Comparison of ENCODE assay signal across 9 mouse cellular contexts in genomic region chr8:9769061-9769460, GRCm38 (mm10). TPM values are rescaled to one million over a fixed set of nuclear protein-coding genes. Genes with fewer than 3 reads are reported as not detected.
DNase-seq lines count a peak whose midpoint lies in the region; ATAC-seq and TF ChIP-seq lines count a peak whose summit lies in the region.
"Had no signal": no experiment of that assay in that cellular context is flagged by ENCODE, and none has a peak within 500 bp of the region (broad histone marks: within the 10 kb centered on the region; RNA-seq: fewer than 3 reads in every experiment).

No protein-coding gene starts in this region.

- peak; percentile 23 to 26 for DNase-seq in frontal cortex, postnatal 36 days (ENCODE audit: low spot score in 2 of 2)
- DNase-seq in frontal cortex, postnatal 14 days (ENCODE audit: low spot score in 2 of 2): no peak
- peak; percentile 69 for DNase-seq in NIH3T3 (ENCODE audit: low read depth)
- peak; percentile 91 to 93 for DNase-seq in kidney, postnatal 4 days
- DNase-seq in thymus, postnatal 0 days (ENCODE audit: low spot score): peak; percentile 38

- ATAC-seq in heart, embryonic 12.5 days (ENCODE audit: insufficient number of reproducible peaks, low FRiP score): peak; percentile 57; the same call in 1 of the 2 replicates
- ATAC-seq in midbrain, embryonic 12.5 days (ENCODE audit: low FRiP score, low read depth): no peak

- H3K9me3 ChIP-seq in heart, embryonic 12.5 days (replicated peaks): no peaks in the 10 kb centered on the region; the same call in 1 of the 2 replicates
- H3K9me3 ChIP-seq in midbrain, embryonic 12.5 days: no peaks in the 10 kb centered on the region

- no peak for TF ChIP-seq CTCF in cortical plate, adult 2 months (IDR thresholded peaks at IDR 0.05; ENCODE audit: extremely low read depth, insufficient read depth, low read length)

- H3K4me3 ChIP-seq in cortical plate, adult 2 months (ENCODE audit: insufficient read depth, low read length): peak overlapping the region; percentile 89
- no peak overlapping the region for H3K4me3 ChIP-seq in heart, embryonic 12.5 days
- H3K4me3 ChIP-seq in midbrain, embryonic 12.5 days: peak overlapping the region; percentile 72

- H3K36me3 ChIP-seq in heart, embryonic 12.5 days: no peaks in the 10 kb centered on the region
- no peaks in the 10 kb centered on the region for H3K36me3 ChIP-seq in midbrain, embryonic 12.5 days

- H3K4me2 ChIP-seq in heart, embryonic 12.5 days: no peak overlapping the region
- peak overlapping the region; percentile 87 for H3K4me2 ChIP-seq in midbrain, embryonic 12.5 days (replicated peaks)

- no peak for TF ChIP-seq POLR2A in cortical plate, adult 2 months (IDR thresholded peaks at IDR 0.05; ENCODE audit: extremely low read depth, insufficient read depth, low read length)

- 24% methylated on average over 6 of the region's 6 CpGs for WGBS in heart, embryonic 12.5 days
- WGBS in midbrain, embryonic 12.5 days: 35% methylated on average over 6 of the region's 6 CpGs

- H3K9ac ChIP-seq in heart, embryonic 12.5 days: no peak overlapping the region
- no peak overlapping the region for H3K9ac ChIP-seq in midbrain, embryonic 12.5 days (replicated peaks)

- peaks cover 2% of the 10 kb centered on the region for H3K4me1 ChIP-seq in cortical plate, adult 2 months (ENCODE audit: control insufficient read depth, insufficient read depth, low read length)
- peaks cover 18% of the 10 kb centered on the region for H3K4me1 ChIP-seq in heart, embryonic 12.5 days (replicated peaks)
- peaks cover 19% of the 10 kb centered on the region for H3K4me1 ChIP-seq in midbrain, embryonic 12.5 days

- peaks cover 44% of the 10 kb centered on the region for H3K27me3 ChIP-seq in heart, embryonic 12.5 days (replicated peaks)
- H3K27me3 ChIP-seq in midbrain, embryonic 12.5 days: peaks cover 24% of the 10 kb centered on the region
- H3K27me3 ChIP-seq: CH12.LX had no signal

- H3K27ac ChIP-seq in cortical plate, adult 2 months (ENCODE audit: insufficient read depth, low read length): no peak overlapping the region
- no peak overlapping the region for H3K27ac ChIP-seq in heart, embryonic 12.5 days (ENCODE audit: poor library complexity, severe bottlenecking)
- no peak overlapping the region for H3K27ac ChIP-seq in midbrain, embryonic 12.5 days (replicated peaks)

RNA-seq across cellular contexts. Expression of gene Fam155a, which starts 1.9 kb away (rescaled TPM):
- 60.2 and 68.2 TPM in 2 replicates for polyA plus RNA-seq in cortical plate, adult 2 months (2012; rRNA removed)
- 0.13 and 0.18 TPM in 2 replicates for polyA plus RNA-seq in heart, embryonic 12.5 days (2016; fragmentation: Nextera tagmentation; extraction: Ambion mirVana)
- polyA plus RNA-seq in midbrain, embryonic 12.5 days (2016; fragmentation: Nextera tagmentation; extraction: Ambion mirVana): 8.3 and 10.5 TPM in 2 replicates
- 0.13 and 0.17 TPM in 2 replicates for polyA plus RNA-seq in thymus, postnatal 0 days (2015; fragmentation: Nextera tagmentation; extraction: Ambion mirVana)

Comparison
In these comparisons a context has a peak if more than half of its experiments do, and no peak if none do; other contexts are left out.
1. DNase-seq: peak in frontal cortex, postnatal 36 days (2 of 2), NIH3T3 (single experiment), kidney, postnatal 4 days (2 of 2) and thymus, postnatal 0 days (single experiment); none in frontal cortex, postnatal 14 days (0 of 2).